Mouse (Mus musculus) WW6 (cell line): Measurements from ENCODE around the gene Synpr.

Experiments
- DNase-seq: peaks from one replicate; pipeline ENCODE4 v3.0.0-alpha.2; 2013; ENCODE audit warnings: low read depth, low spot score

Synpr gene

GRCm38 (mm10) chr14:13547746-13548145, 263.2 kb downstream of the Synpr start:
- no peak for DNase-seq

GRCm38 (mm10) chr14:13551209-13551608, 266.6 kb downstream of the Synpr start:
- no peak for DNase-seq

- DNase-seq, result no peak
Observed at GRCm38 (mm10) chr14:13553616-13554370, 269.2 kb downstream of the Synpr start.

- DNase-seq, result no peak
Observed at GRCm38 (mm10) chr14:13554631-13555030, 270.1 kb downstream of the Synpr start.

- DNase-seq, result no peak
Observed at GRCm38 (mm10) chr14:13558117-13558516, 273.5 kb downstream of the Synpr start.

GRCm38 (mm10) chr14:13567250-13567649, 282.7 kb downstream of the Synpr start:
- DNase-seq, result no peak

GRCm38 (mm10) chr14:13567996-13568395, 283.4 kb downstream of the Synpr start:
- DNase-seq, result no peak

- DNase-seq, result no peak
Observed at GRCm38 (mm10) chr14:13571941-13572340, 287.4 kb downstream of the Synpr start.

GRCm38 (mm10) chr14:13572530-13572929, 287.9 kb downstream of the Synpr start:
- no peak for DNase-seq

GRCm38 (mm10) chr14:13578101-13578500, 293.5 kb downstream of the Synpr start:
- DNase-seq, result no peak

- DNase-seq, result no peak
Observed at GRCm38 (mm10) chr14:13578744-13579143, 294.2 kb downstream of the Synpr start.

- DNase-seq, result no peak
Observed at GRCm38 (mm10) chr14:13593321-13593940, 308.9 kb downstream of the Synpr start.

GRCm38 (mm10) chr14:13596251-13596650, 311.7 kb downstream of the Synpr start:
- no peak for DNase-seq

- no peak for DNase-seq
Observed at GRCm38 (mm10) chr14:13597204-13597603, 312.6 kb downstream of the Synpr start.

- no peak for DNase-seq
Observed at GRCm38 (mm10) chr14:13620531-13620930, 336.0 kb downstream of the Synpr start.

- no peak for DNase-seq
Observed at GRCm38 (mm10) chr14:13649865-13650264, 365.3 kb downstream of the Synpr start.

- no peak for DNase-seq
Observed at GRCm38 (mm10) chr14:13651039-13651438, 366.5 kb downstream of the Synpr start.

- DNase-seq, result no peak
Observed at GRCm38 (mm10) chr14:13651541-13652298, 367.1 kb downstream of the Synpr start.
